Mouse (Mus musculus): ENCODE data around the gene Ptprk. TPM values are rescaled to one million over a fixed set of nuclear protein-coding genes. Genes with fewer than 3 reads are reported as not detected.

The Ptprk gene
- total RNA-seq, 2 experiments from 2014 or later = 20.9 to 21.0 TPM

- no peak for DNase-seq
- intact Hi-C loops (cut with DNase I) = no loop called here
Observed at GRCm38 (mm10) chr10:28263546-28263945, 188.9 kb downstream of the Ptprk start.

- DNase-seq = no peak
- intact Hi-C loops (cut with DNase I) = no loop called here
Observed at GRCm38 (mm10) chr10:28270273-28270672, 195.7 kb downstream of the Ptprk start.

GRCm38 (mm10) chr10:28271729-28272606 is 197.3 kb downstream of the Ptprk start:
- DNase-seq = no peak

GRCm38 (mm10) chr10:28278757-28279156 is 204.1 kb downstream of the Ptprk start:
- intact Hi-C loops (cut with DNase I) = no loop called here

More at GRCm38 (mm10) chr10:28271729-28272606, 197.3 kb downstream of the Ptprk start:
- intact Hi-C loops (cut with DNase I) = no loop called here

GRCm38 (mm10) chr10:28297531-28297930 is 222.9 kb downstream of the Ptprk start:
- DNase-seq = no peak
- intact Hi-C loops (cut with DNase I) = no loop called here

More at GRCm38 (mm10) chr10:28278757-28279156, 204.1 kb downstream of the Ptprk start:
- no peak for DNase-seq

GRCm38 (mm10) chr10:28299207-28299606 is 224.6 kb downstream of the Ptprk start:
- no peak for DNase-seq
- intact Hi-C loops (cut with DNase I) = no loop called here

- intact Hi-C loops (cut with DNase I) = no loop called here
- DNase-seq = no peak
Observed at GRCm38 (mm10) chr10:28303856-28304255, 229.2 kb downstream of the Ptprk start.

GRCm38 (mm10) chr10:28304292-28304875 is 229.8 kb downstream of the Ptprk start:
- intact Hi-C loops (cut with DNase I) = no loop called here
- DNase-seq = no peak

- intact Hi-C loops (cut with DNase I) = no loop called here
- peak in 1 of 2 experiments; percentile 5 for DNase-seq
Observed at GRCm38 (mm10) chr10:28306451-28307086, 231.9 kb downstream of the Ptprk start.

GRCm38 (mm10) chr10:28311369-28311768 is 236.7 kb downstream of the Ptprk start:
- intact Hi-C loops (cut with DNase I) = no loop called here
- DNase-seq = no peak

- DNase-seq = no peak
- intact Hi-C loops (cut with DNase I) = no loop called here
Observed at GRCm38 (mm10) chr10:28322995-28323394, 248.4 kb downstream of the Ptprk start.

- no peak for DNase-seq
- intact Hi-C loops (cut with DNase I) = no loop called here
Observed at GRCm38 (mm10) chr10:28335232-28335631, 260.6 kb downstream of the Ptprk start.

- DNase-seq = no peak
- intact Hi-C loops (cut with DNase I) = no loop called here
Observed at GRCm38 (mm10) chr10:28338536-28338935, 263.9 kb downstream of the Ptprk start.

GRCm38 (mm10) chr10:28345196-28345681 is 270.6 kb downstream of the Ptprk start:
- DNase-seq = peak; percentile 27 to 45
- intact Hi-C loops (cut with DNase I) = no loop called here

GRCm38 (mm10) chr10:28365291-28365690 is 290.7 kb downstream of the Ptprk start:
- intact Hi-C loops (cut with DNase I) = no loop called here
- no peak for DNase-seq

- DNase-seq = no peak
- intact Hi-C loops (cut with DNase I) = no loop called here
Observed at GRCm38 (mm10) chr10:28366065-28366677, 291.6 kb downstream of the Ptprk start.

GRCm38 (mm10) chr10:28369808-28370207 is 295.2 kb downstream of the Ptprk start:
- DNase-seq = no peak
- intact Hi-C loops (cut with DNase I) = no loop called here

GRCm38 (mm10) chr10:28374874-28375273 is 300.3 kb downstream of the Ptprk start:
- no peak for DNase-seq
- intact Hi-C loops (cut with DNase I) = no loop called here

GRCm38 (mm10) chr10:28379752-28380488 is 305.3 kb downstream of the Ptprk start:
- DNase-seq = no peak
- intact Hi-C loops (cut with DNase I) = no loop called here

GRCm38 (mm10) chr10:28387563-28388222 is 313.1 kb downstream of the Ptprk start:
- intact Hi-C loops (cut with DNase I) = no loop called here
- DNase-seq = no peak
